Mouse (Mus musculus): Measurements from ENCODE around the gene Olfr263. TPM values are rescaled to one million over a fixed set of nuclear protein-coding genes. Genes with fewer than 3 reads are reported as not detected.

Olfr263 gene
- polyA plus RNA-seq, 1 experiment: not detected

DNA sequence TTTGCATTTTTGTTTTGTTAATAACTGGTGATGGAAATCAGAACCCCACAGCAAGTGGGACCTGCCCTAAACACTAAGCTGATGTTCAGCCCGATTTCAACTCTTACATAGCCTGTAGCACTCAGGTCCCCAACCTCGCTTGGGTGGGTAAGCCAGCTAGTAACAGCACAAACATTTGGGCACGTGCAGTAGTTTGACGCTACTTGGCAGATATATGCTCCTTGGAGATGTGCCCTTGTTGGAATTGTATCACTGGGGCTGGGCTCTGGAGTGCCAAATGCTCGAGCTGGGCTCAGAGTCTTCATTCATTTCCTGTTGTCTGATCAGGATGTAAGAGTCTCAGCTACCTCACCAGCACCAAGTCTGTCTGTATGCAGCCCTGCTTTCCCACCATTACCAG, 33.2 kb downstream of the Olfr263 start:
- Histone ChIP-seq H3K36me3 (ENCODE audit: control insufficient read depth, insufficient read depth, low read length) (no peaks in the 10 kb centered on the region), H3K4me1 (ENCODE audit: control insufficient read depth, insufficient read depth, insufficient read length, low read length) (no peaks in the 10 kb centered on the region; the same call in 1 of the 2 replicates), H3K27me3 (ENCODE audit: control insufficient read depth, insufficient read depth, low read length) (no peaks in the 10 kb centered on the region), H3K27ac (ENCODE audit: insufficient read depth, low read depth, low read length) (no peak overlapping the region), H3K4me3 (ENCODE audit: low read depth, low read length) (no peak overlapping the region)
- TF ChIP-seq POLR2A (IDR thresholded peaks at IDR 0.05; ENCODE audit: low read depth, low read length) (no peak), CTCF (IDR thresholded peaks at IDR 0.05; ENCODE audit: extremely low read depth, insufficient read length, insufficient replicate concordance, low read depth, low read length) (no peak)
- 53% methylated on average over 5 of the region's 5 CpGs for WGBS

DNA sequence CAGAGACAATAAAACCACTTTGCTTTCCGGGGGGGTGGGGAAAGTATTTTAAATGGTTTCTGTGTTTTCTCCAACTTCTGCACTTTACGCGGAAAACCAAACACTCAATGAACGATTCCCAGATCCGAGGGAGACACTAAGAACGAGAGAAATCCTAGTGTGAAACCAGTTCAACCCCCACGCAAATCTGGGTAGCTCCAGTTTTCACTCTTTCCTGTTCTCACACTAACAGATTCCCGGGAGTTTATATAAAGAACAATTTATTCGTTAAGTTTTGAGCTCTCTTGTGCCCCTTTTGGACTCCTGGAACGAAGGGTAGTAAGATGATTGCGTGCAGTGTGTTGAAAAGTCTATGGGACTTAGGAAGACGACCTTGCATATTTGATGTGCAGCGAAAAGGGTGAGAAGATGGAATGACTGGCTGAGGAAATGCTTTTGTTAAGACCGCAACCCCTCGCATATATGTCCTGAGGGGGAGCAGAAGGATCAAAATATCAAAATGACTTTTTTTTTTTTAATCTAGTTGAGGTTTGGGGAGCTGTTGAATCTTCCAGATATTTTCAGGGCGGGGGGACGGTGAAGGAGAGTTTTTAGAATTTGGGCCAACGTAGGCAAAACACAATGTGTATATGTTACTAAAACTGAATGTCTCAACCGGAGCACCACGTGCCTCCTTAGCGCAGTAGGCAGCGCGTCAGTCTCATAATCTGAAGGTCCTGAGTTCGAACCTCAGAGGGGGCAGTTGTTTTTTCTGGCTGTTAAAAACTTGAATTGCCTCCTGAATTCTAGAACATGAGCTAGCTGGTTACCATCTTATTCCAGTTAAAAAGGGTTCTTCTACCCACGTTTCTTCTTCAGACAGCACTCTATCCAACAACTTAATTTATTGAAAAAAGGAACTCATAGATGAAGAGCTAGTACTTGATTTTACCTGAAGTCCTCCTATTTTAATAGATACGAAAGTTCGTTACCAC, 37.8 kb downstream of the Olfr263 start:
- TF ChIP-seq POLR2A (IDR thresholded peaks at IDR 0.05; ENCODE audit: low read depth, low read length) (no peak), CTCF (IDR thresholded peaks at IDR 0.05; ENCODE audit: extremely low read depth, insufficient read length, insufficient replicate concordance, low read depth, low read length) (no peak)
- no peaks in the 10 kb centered on the region for H3K27me3 ChIP-seq (ENCODE audit: control insufficient read depth, insufficient read depth, low read length)
- WGBS: 4% methylated on average over 27 of the region's 27 CpGs
- H3K4me3 ChIP-seq (ENCODE audit: low read depth, low read length): peak overlapping the region; percentile 16; the same call in 1 of the 2 replicates
- H3K4me1 ChIP-seq (ENCODE audit: control insufficient read depth, insufficient read depth, insufficient read length, low read length): peaks cover 2% of the 10 kb centered on the region
- no peak overlapping the region for H3K27ac ChIP-seq (ENCODE audit: insufficient read depth, low read depth, low read length)
- no peaks in the 10 kb centered on the region for H3K36me3 ChIP-seq (ENCODE audit: control insufficient read depth, insufficient read depth, low read length)

GRCm38 (mm10) chr13:21167910-21168300, 38.5 kb downstream of the Olfr263 start:
- TF ChIP-seq POLR2A (IDR thresholded peaks at IDR 0.05; ENCODE audit: low read depth, low read length) (no peak), CTCF (IDR thresholded peaks at IDR 0.05; ENCODE audit: extremely low read depth, insufficient read length, insufficient replicate concordance, low read depth, low read length) (no peak)
- H3K4me3 ChIP-seq (ENCODE audit: low read depth, low read length): no peak overlapping the region; the same call in 1 of the 2 replicates
- H3K27me3 ChIP-seq (ENCODE audit: control insufficient read depth, insufficient read depth, low read length): no peaks in the 10 kb centered on the region
- H3K36me3 ChIP-seq (ENCODE audit: control insufficient read depth, insufficient read depth, low read length): no peaks in the 10 kb centered on the region
- 0% methylated on average over 8 of the region's 8 CpGs for WGBS
- peaks cover 2% of the 10 kb centered on the region for H3K4me1 ChIP-seq (ENCODE audit: control insufficient read depth, insufficient read depth, insufficient read length, low read length)
- no peak overlapping the region for H3K27ac ChIP-seq (ENCODE audit: insufficient read depth, low read depth, low read length)

GRCm38 (mm10) chr13:21168371-21169011, 39.1 kb downstream of the Olfr263 start:
- Histone ChIP-seq H3K4me1 (ENCODE audit: control insufficient read depth, insufficient read depth, insufficient read length, low read length) (peaks cover 2% of the 10 kb centered on the region), H3K36me3 (ENCODE audit: control insufficient read depth, insufficient read depth, low read length) (no peaks in the 10 kb centered on the region), H3K4me3 (ENCODE audit: low read depth, low read length) (peak overlapping the region; percentile 66), H3K27ac (ENCODE audit: insufficient read depth, low read depth, low read length) (peak overlapping the region; percentile 45), H3K27me3 (ENCODE audit: control insufficient read depth, insufficient read depth, low read length) (no peaks in the 10 kb centered on the region)
- TF ChIP-seq CTCF (IDR thresholded peaks at IDR 0.05; ENCODE audit: extremely low read depth, insufficient read length, insufficient replicate concordance, low read depth, low read length): peak; percentile 4; the same call in 1 of the 2 replicates
- no peak for TF ChIP-seq POLR2A (IDR thresholded peaks at IDR 0.05; ENCODE audit: low read depth, low read length)
- under 1% methylated on average over 16 of the region's 16 CpGs for WGBS

DNA sequence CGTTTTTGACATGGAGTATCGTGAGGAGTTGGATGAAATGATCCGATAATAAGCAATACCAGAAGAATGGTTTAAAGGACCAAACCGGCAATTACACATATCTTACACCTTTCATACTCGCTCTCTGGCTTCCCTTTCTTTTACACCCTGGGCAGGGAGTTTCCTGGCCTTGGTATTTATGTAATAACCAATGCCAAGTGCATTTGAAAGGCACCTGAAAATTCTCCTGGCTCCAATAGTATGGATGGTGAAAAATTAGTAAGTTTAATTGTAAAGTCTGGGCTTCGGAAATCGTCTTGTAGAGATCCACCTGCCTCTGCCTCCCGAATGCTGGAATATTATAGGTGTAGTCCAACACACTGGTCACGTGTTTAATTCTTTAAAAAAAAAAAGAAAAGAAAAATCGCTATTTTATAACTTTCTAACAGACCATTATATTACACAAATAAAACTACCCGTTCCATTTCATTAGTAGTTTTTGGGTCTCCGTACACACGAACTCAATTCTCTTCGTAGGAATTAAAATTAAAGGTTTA, 39.8 kb downstream of the Olfr263 start:
- H3K4me1 ChIP-seq (ENCODE audit: control insufficient read depth, insufficient read depth, insufficient read length, low read length): peaks cover 2% of the 10 kb centered on the region
- H3K27me3 ChIP-seq (ENCODE audit: control insufficient read depth, insufficient read depth, low read length): no peaks in the 10 kb centered on the region
- H3K36me3 ChIP-seq (ENCODE audit: control insufficient read depth, insufficient read depth, low read length): no peaks in the 10 kb centered on the region
- WGBS: 2% methylated on average over 14 of the region's 14 CpGs
- TF ChIP-seq CTCF (IDR thresholded peaks at IDR 0.05; ENCODE audit: extremely low read depth, insufficient read length, insufficient replicate concordance, low read depth, low read length) (no peak), POLR2A (IDR thresholded peaks at IDR 0.05; ENCODE audit: low read depth, low read length) (no peak)
- peak overlapping the region; percentile 68; the same call in 1 of the 2 replicates for H3K4me3 ChIP-seq (ENCODE audit: low read depth, low read length)
- H3K27ac ChIP-seq (ENCODE audit: insufficient read depth, low read depth, low read length): peak overlapping the region; percentile 45

DNA sequence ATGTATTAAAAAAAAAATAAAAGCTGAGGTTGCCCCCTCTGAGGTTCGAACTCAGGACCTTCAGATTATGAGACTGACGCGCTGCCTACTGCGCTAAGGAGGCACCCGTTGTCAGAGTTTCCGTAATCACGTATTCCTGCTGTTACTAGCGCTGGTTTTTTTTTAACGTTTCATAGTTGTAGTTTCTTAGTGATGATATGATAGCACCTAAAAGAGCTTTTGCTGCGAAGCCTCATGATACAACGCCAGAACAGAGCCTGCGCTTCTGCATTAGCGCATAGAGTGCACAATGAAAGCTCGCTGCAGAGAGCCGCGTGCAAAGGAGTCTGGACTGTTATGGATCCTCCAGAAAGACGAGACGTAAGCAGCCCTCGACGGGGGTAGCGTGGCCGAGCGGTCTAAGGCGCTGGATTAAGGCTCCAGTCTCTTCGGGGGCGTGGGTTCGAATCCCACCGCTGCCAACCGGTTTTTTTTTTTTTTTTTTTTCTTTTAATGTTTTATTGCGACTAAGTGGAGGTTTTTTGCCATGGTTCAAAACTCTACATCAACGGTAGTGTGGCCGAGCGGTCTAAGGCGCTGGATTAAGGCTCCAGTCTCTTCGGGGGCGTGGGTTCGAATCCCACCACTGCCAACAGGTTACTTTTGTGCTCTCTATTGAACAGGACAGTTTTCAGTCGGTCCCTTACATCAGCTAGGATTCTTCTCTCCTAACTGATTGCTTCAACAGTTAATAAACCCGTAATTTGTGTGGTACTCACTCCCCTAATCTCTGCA, 40.4 kb downstream of the Olfr263 start:
- H3K4me1 ChIP-seq (ENCODE audit: control insufficient read depth, insufficient read depth, insufficient read length, low read length): peaks cover 2% of the 10 kb centered on the region; the same call in 1 of the 2 replicates
- H3K27ac ChIP-seq (ENCODE audit: insufficient read depth, low read depth, low read length): no peak overlapping the region
- H3K4me3 ChIP-seq (ENCODE audit: low read depth, low read length): peak overlapping the region; percentile 68
- TF ChIP-seq CTCF (IDR thresholded peaks at IDR 0.05; ENCODE audit: extremely low read depth, insufficient read length, insufficient replicate concordance, low read depth, low read length) (no peak), POLR2A (IDR thresholded peaks at IDR 0.05; ENCODE audit: low read depth, low read length) (no peak)
- no peaks in the 10 kb centered on the region for H3K27me3 ChIP-seq (ENCODE audit: control insufficient read depth, insufficient read depth, low read length)
- WGBS: 3% methylated on average over 39 of the region's 39 CpGs
- H3K36me3 ChIP-seq (ENCODE audit: control insufficient read depth, insufficient read depth, low read length): no peaks in the 10 kb centered on the region

All from small intestine, adult 2 months (tissue).